Mouse (Mus musculus) CH12.LX (cell line): ENCODE measurements at regions not wholly inside any gene's neighbourhood (a gene's known extent, or its start where the extent isn't known, plus 50 kb on each side); places are given as distances from the start of the nearest gene placed in this dataset.

ENCODE experiments used
- CHD1 ChIP-seq: IDR thresholded peaks from 2 replicates; pipeline ENCODE4 v1.6.1; 2012; ENCODE audit warnings: low read depth, low read length, improper control_type of control experiment, inconsistent platforms
- CTCF ChIP-seq, 2 experiments: IDR thresholded peaks in 1 of 2; conservative IDR thresholded peaks in 1 of 2; 2 replicates each; pipeline ENCODE4 v1.5.1; 2011 to 2012; ENCODE audit warnings: low read depth in 2 of 2, low read length in 2 of 2, improper control_type of control experiment in 1 of 2, inconsistent platforms in 1 of 2, mild to moderate bottlenecking in 1 of 2, moderate library complexity in 1 of 2
- ETS1 ChIP-seq: conservative IDR thresholded peaks from 2 replicates; pipeline ENCODE4 v1.6.1; 2012; ENCODE audit warnings: low read depth, mild to moderate bottlenecking, inconsistent platforms, low read length, improper control_type of control experiment, moderate library complexity
- IRF4 ChIP-seq: IDR thresholded peaks from 2 replicates; pipeline ENCODE4 v1.6.1; 2014; ENCODE audit warnings: low read depth, mild to moderate bottlenecking, inconsistent platforms, low read length, improper control_type of control experiment
- KAT2A ChIP-seq: IDR thresholded peaks from 2 replicates; pipeline ENCODE4 v1.6.1; 2012; ENCODE audit warnings: low read length, improper control_type of control experiment, inconsistent platforms; ENCODE audit not compliant: insufficient replicate concordance
- MAX ChIP-seq: IDR thresholded peaks from 2 replicates; pipeline ENCODE4 v1.6.1; 2011; ENCODE audit warnings: low read length, improper control_type of control experiment
- NELFE ChIP-seq: IDR thresholded peaks from 2 replicates; pipeline ENCODE4 v1.6.1; 2011; ENCODE audit warnings: low read depth, low read length, improper control_type of control experiment
- PAX5 ChIP-seq: IDR thresholded peaks from 2 replicates; pipeline ENCODE4 v1.6.1; 2012; ENCODE audit warnings: low read length, inconsistent platforms, mixed read lengths
- POLR2A ChIP-seq: IDR thresholded peaks from 2 replicates; pipeline ENCODE4 v1.6.1; 2011; ENCODE audit warnings: low read depth, mild to moderate bottlenecking, improper control_type of control experiment, low read length
- POLR2AphosphoS2 ChIP-seq: IDR thresholded peaks from 2 replicates; pipeline ENCODE4 v1.6.1; 2011; ENCODE audit warnings: low read depth, low read length, improper control_type of control experiment
- TCF12 ChIP-seq: IDR thresholded peaks from 2 replicates; pipeline ENCODE4 v1.6.1; 2014; ENCODE audit warnings: low read depth, mild to moderate bottlenecking, inconsistent platforms, low read length, improper control_type of control experiment
- USF1 ChIP-seq: IDR thresholded peaks from 2 replicates; pipeline ENCODE4 v1.6.1; 2014; ENCODE audit warnings: low read depth, mild to moderate bottlenecking, inconsistent platforms, low read length, improper control_type of control experiment
- ZKSCAN1 ChIP-seq: IDR thresholded peaks from 2 replicates; pipeline ENCODE4 v1.6.1; 2012; ENCODE audit warnings: low read depth, inconsistent platforms, low read length, improper control_type of control experiment, borderline replicate concordance
- ZNF384 ChIP-seq: IDR thresholded peaks from 2 replicates; pipeline ENCODE4 v1.6.1; 2012; ENCODE audit warnings: low read depth, low read length, improper control_type of control experiment, inconsistent platforms

DNA sequence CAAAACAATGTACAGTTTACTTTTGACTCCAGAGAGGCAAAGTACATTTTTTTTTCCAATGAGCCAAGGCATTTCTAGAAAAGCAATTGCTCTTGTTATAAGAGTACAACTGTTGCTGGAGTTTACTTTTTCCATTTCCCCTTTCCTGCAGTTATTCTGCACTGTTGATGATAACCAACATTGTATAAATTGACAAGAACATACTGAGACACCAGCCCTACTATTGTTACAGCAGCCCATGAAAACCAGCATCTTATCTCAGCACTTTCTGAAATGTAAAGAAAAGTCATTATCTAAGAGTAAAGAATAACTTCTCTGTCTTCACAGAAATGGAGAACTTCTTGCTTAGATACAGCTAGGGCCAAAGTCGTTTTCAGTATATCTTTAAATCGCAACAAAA lies 345.5 kb downstream of the Lipi start:
- TF ChIP-seq CTCF (conservative IDR thresholded peaks at IDR 0.05 in 1 of 2, IDR thresholded peaks at IDR 0.05 in 1 of 2; ENCODE audit: low read depth in 2 of 2, low read length in 2 of 2) (no peak), MAX (no peak), IRF4 (no peak), CHD1 (no peak), POLR2A (no peak), NELFE (no peak), USF1 (no peak), ZNF384 (no peak), ETS1 (no peak), PAX5 (no peak), KAT2A (no peak), TCF12 (no peak), POLR2AphosphoS2 (no peak), ZKSCAN1 (no peak)
